Mouse (Mus musculus) MEL (cell line): ENCODE measurements around the gene Col11a2. TPM values are rescaled to one million over a fixed set of nuclear protein-coding genes. Genes with fewer than 3 reads are reported as not detected.

Experiments
- DNase-seq: peaks from one replicate; pipeline ENCODE4 v3.0.0; 2011; ENCODE audit warnings: low read depth, low spot score
- H3K27ac ChIP-seq: 2 replicates; pipeline ENCODE4 v1.5.1; 2012; ENCODE audit warnings: low read depth, mild to moderate bottlenecking, control low read depth, low read length, moderate library complexity; ENCODE audit not compliant: control insufficient read depth
- H3K27me3 ChIP-seq, 2 experiments: fragments of 150-350 bp in 1 of 2; sonication (generic) in 1 of 2; 2 replicates each; pipeline ENCODE4 v1.6.1; 2012; ENCODE audit warnings: low read length in 2 of 2, mild to moderate bottlenecking in 2 of 2, improper control_type of control experiment in 1 of 2, moderate library complexity in 1 of 2; ENCODE audit not compliant: insufficient read depth in 2 of 2, control insufficient read depth in 1 of 2
- H3K36me3 ChIP-seq, 2 experiments: 2 replicates each; pipeline ENCODE4 v1.6.1; 2012 to 2014; ENCODE audit warnings: low read length in 2 of 2, improper control_type of control experiment in 1 of 2, inconsistent platforms in 1 of 2, mild to moderate bottlenecking in 1 of 2; ENCODE audit not compliant: insufficient read depth in 2 of 2, control insufficient read depth in 1 of 2
- H3K4me1 ChIP-seq, 2 experiments: fragments of 150-350 bp in 1 of 2; sonication (generic) in 1 of 2; 2 replicates each; pipeline ENCODE4 v1.6.1; 2012; ENCODE audit warnings: low read length in 2 of 2, improper control_type of control experiment in 1 of 2, mild to moderate bottlenecking in 1 of 2; ENCODE audit not compliant: insufficient read depth in 2 of 2, control insufficient read depth in 1 of 2
- H3K4me3 ChIP-seq, 2 experiments: fragments of 150-350 bp in 1 of 2; sonication (generic) in 1 of 2; 2 replicates each; pipeline ENCODE4 v1.5.1; 2012; ENCODE audit warnings: low read depth in 2 of 2, low read length in 2 of 2, mild to moderate bottlenecking in 2 of 2, moderate library complexity in 2 of 2, control low read depth in 1 of 2, improper control_type of control experiment in 1 of 2; ENCODE audit not compliant: control insufficient read depth in 1 of 2, insufficient read depth in 1 of 2
- H3K79me2 ChIP-seq: 2 replicates; pipeline ENCODE4 v1.6.1; 2012; ENCODE audit warnings: mild to moderate bottlenecking, low read length, moderate library complexity; ENCODE audit not compliant: control insufficient read depth, poor library complexity, insufficient read depth
- H3K9ac ChIP-seq: 2 replicates; pipeline ENCODE4 v1.6.1; 2012; ENCODE audit warnings: low read depth, mild to moderate bottlenecking, control low read depth, low read length, moderate library complexity; ENCODE audit not compliant: control insufficient read depth, poor library complexity, severe bottlenecking
- H3K9me3 ChIP-seq: fragments of 150-350 bp; sonication (generic); replicated peaks from 2 replicates; pipeline ENCODE4 v1.6.1; 2012; ENCODE audit warnings: mild to moderate bottlenecking, low read length, improper control_type of control experiment, moderate library complexity; ENCODE audit not compliant: insufficient read depth
- BHLHE40 ChIP-seq: IDR thresholded peaks from 2 replicates; pipeline ENCODE4 v1.6.1; 2012; ENCODE audit warnings: low read depth, mild to moderate bottlenecking, inconsistent platforms, low read length, improper control_type of control experiment, borderline replicate concordance
- CHD1 ChIP-seq: IDR thresholded peaks from 2 replicates; pipeline ENCODE4 v1.6.1; 2012; ENCODE audit warnings: low read depth, mild to moderate bottlenecking, inconsistent platforms, low read length, improper control_type of control experiment
- E2F4 ChIP-seq: IDR thresholded peaks from 2 replicates; pipeline ENCODE4 v1.6.1; 2011; ENCODE audit warnings: low read depth, low read length, improper control_type of control experiment, borderline replicate concordance
- ELF1 ChIP-seq: IDR thresholded peaks from 2 replicates; pipeline ENCODE4 v1.6.1; 2014; ENCODE audit warnings: low read depth, mild to moderate bottlenecking, inconsistent platforms, low read length, improper control_type of control experiment, moderate library complexity
- JUND ChIP-seq: IDR thresholded peaks from 2 replicates; pipeline ENCODE4 v1.6.1; 2011; ENCODE audit warnings: low read depth, mild to moderate bottlenecking, improper control_type of control experiment, low read length
- MAZ ChIP-seq: IDR thresholded peaks from 2 replicates; pipeline ENCODE4 v1.6.1; 2012; ENCODE audit warnings: low read depth, mild to moderate bottlenecking, inconsistent platforms, low read length, improper control_type of control experiment
- MEF2A ChIP-seq: IDR thresholded peaks from 2 replicates; pipeline ENCODE4 v1.6.1; 2014; ENCODE audit warnings: low read depth, mild to moderate bottlenecking, inconsistent platforms, low read length, improper control_type of control experiment; ENCODE audit not compliant: poor library complexity, insufficient replicate concordance, severe bottlenecking; ENCODE audit errors: extremely low read depth
- MXI1 ChIP-seq: IDR thresholded peaks from 2 replicates; pipeline ENCODE4 v1.6.1; 2011; ENCODE audit warnings: mild to moderate bottlenecking, low read depth, low read length, improper control_type of control experiment
- MYB ChIP-seq: IDR thresholded peaks from 2 replicates; pipeline ENCODE4 v1.6.1; 2011; ENCODE audit warnings: mild to moderate bottlenecking, low read depth, low read length, improper control_type of control experiment
- MYC ChIP-seq: IDR thresholded peaks from 2 replicates; pipeline ENCODE4 v1.6.1; 2011; ENCODE audit warnings: low read depth, mild to moderate bottlenecking, low read length, improper control_type of control experiment, moderate library complexity
- NELFE ChIP-seq: IDR thresholded peaks from 2 replicates; pipeline ENCODE4 v1.6.1; 2011; ENCODE audit warnings: low read depth, low read length, improper control_type of control experiment
- NRF1 ChIP-seq: IDR thresholded peaks from 2 replicates; pipeline ENCODE4 v1.6.1; 2014; ENCODE audit warnings: low read depth, mild to moderate bottlenecking, inconsistent platforms, low read length, improper control_type of control experiment, moderate library complexity; ENCODE audit not compliant: poor library complexity, insufficient read depth, severe bottlenecking
- POLR2A ChIP-seq, 2 experiments: IDR thresholded peaks; 2 replicates each; pipeline ENCODE4 v1.6.1; 2011 to 2012; ENCODE audit warnings: low read length in 2 of 2, mild to moderate bottlenecking in 2 of 2, control low read depth in 1 of 2, improper control_type of control experiment in 1 of 2, low read depth in 1 of 2, moderate library complexity in 1 of 2; ENCODE audit not compliant: control insufficient read depth in 1 of 2, insufficient read depth in 1 of 2, poor library complexity in 1 of 2
- POLR2AphosphoS2 ChIP-seq: IDR thresholded peaks from 2 replicates; pipeline ENCODE4 v1.6.1; 2011; ENCODE audit warnings: low read length, improper control_type of control experiment
- RAD21 ChIP-seq: IDR thresholded peaks from 2 replicates; pipeline ENCODE4 v1.6.1; 2011; ENCODE audit warnings: mild to moderate bottlenecking, low read depth, low read length, improper control_type of control experiment
- SMC3 ChIP-seq: IDR thresholded peaks from 2 replicates; pipeline ENCODE4 v1.6.1; 2011; ENCODE audit warnings: low read depth, low read length, improper control_type of control experiment
- TBP ChIP-seq: IDR thresholded peaks from 2 replicates; pipeline ENCODE4 v1.8.0; 2011; ENCODE audit warnings: low read depth, low read length, improper control_type of control experiment
- USF1 ChIP-seq: IDR thresholded peaks from 2 replicates; pipeline ENCODE4 v1.6.1; 2014; ENCODE audit warnings: low read depth, mild to moderate bottlenecking, inconsistent platforms, low read length, improper control_type of control experiment, moderate library complexity
- polyA plus RNA-seq, 2 experiments: library from polyadenylated mRNA; stranded (reverse) in 1 of 2; unstranded in 1 of 2; fragments of >175 nt in 1 of 2; fragments of >200 nt in 1 of 2; gene quantifications; 2 replicates each; pipeline versions ENCODE4 v1.2.1 to v1.2.4; 2012; ENCODE audit warnings: low replicate concordance in 2 of 2, low read depth in 1 of 2; ENCODE audit not compliant: insufficient read length in 2 of 2, insufficient read depth in 1 of 2, missing spikeins in 1 of 2
- total RNA-seq: library from RNA; depleted of rRNA; stranded (reverse); fragments of 300-350 nt; gene quantifications from 2 replicates; pipeline ENCODE4 v1.2.3, GENCODE M21; 2012

Gene Col11a2
- total and polyA plus RNA-seq, 3 experiments = 4.6 to 14.5 TPM; not detected in 1

- no peaks in the 10 kb centered on the region for H3K79me2 ChIP-seq
- peaks cover 0 to 6% of the 10 kb centered on the region in 2 experiments; a peak in 2 of 4 replicates for H3K36me3 ChIP-seq
- peak; percentile 38 for DNase-seq
- H3K9me3 ChIP-seq = no peaks in the 10 kb centered on the region
- no peaks in the 10 kb centered on the region for H3K27me3 ChIP-seq
- H3K4me3 ChIP-seq = no peak overlapping the region
- no peak for TF ChIP-seq MEF2A
- no peak for TF ChIP-seq NRF1
- no peak for TF ChIP-seq NELFE
- TF ChIP-seq E2F4 = no peak
- no peak for TF ChIP-seq RAD21
- no peak for TF ChIP-seq POLR2AphosphoS2
- TF ChIP-seq MXI1 = 0 out of 2 replicates have a peak, but pooled peaks have one; percentile 9
- no peak overlapping the region for H3K9ac ChIP-seq
- H3K27ac ChIP-seq = no peak overlapping the region
- peaks cover 7 to 16% of the 10 kb centered on the region in 2 experiments for H3K4me1 ChIP-seq
Observed at GRCm38 (mm10) chr17:34093199-34093874, 54.1 kb downstream of the Col11a2 start.

- H3K4me3 ChIP-seq = no peak overlapping the region
- H3K36me3 ChIP-seq = peaks cover 0 to 2% of the 10 kb centered on the region in 2 experiments; a peak in 1 of 4 replicates
- H3K9ac ChIP-seq = no peak overlapping the region
- no peaks in the 10 kb centered on the region for H3K9me3 ChIP-seq
- no peaks in the 10 kb centered on the region for H3K27me3 ChIP-seq
- peaks cover 0 to 7% of the 10 kb centered on the region in 2 experiments; a peak in 3 of 4 replicates for H3K4me1 ChIP-seq
- no peaks in the 10 kb centered on the region for H3K79me2 ChIP-seq
- H3K27ac ChIP-seq = no peak overlapping the region
- TF ChIP-seq BHLHE40 (no peak), JUND (no peak), USF1 (no peak), ELF1 (no peak), E2F4 (no peak), MAZ (no peak), TBP (no peak), CHD1 (no peak), MYC (no peak), NELFE (no peak), MYB (no peak), SMC3 (no peak), NRF1 (no peak), POLR2A (IDR thresholded peaks at IDR 0.05; ENCODE audit: control insufficient read depth in 1 of 2, insufficient read depth in 1 of 2, low read depth in 1 of 2, low read length in 2 of 2, poor library complexity in 1 of 2) (no peak)
- DNase-seq = no peak
Observed at GRCm38 (mm10) chr17:34094283-34095035, 55.2 kb downstream of the Col11a2 start.
